Mouse (Mus musculus) forebrain, embryonic 11.5 days (tissue): ENCODE results near the gene Atp13a3. TPM values are rescaled to one million over a fixed set of nuclear protein-coding genes. Genes with fewer than 3 reads are reported as not detected.
A peak's percentile ranks its signal among the peaks of the same experiment; 100 is the strongest.

Experiments
- ATAC-seq: fragments of 200-750 bp; cut with Nextera tagmentation; replicated peaks from 2 replicates; pipeline ENCODE4 v1.8.0; 2017; ENCODE audit warnings: moderate TSS enrichment; ENCODE audit not compliant: low FRiP score
- DNase-seq: peaks from one replicate; pipeline ENCODE4 v3.0.0-alpha.2; 2017; ENCODE audit warnings: low spot score
- H3K27ac ChIP-seq: fragments of 300-500 bp; sonication (generic); 2 replicates; pipeline ENCODE4 v1.5.1; 2014; ENCODE audit warnings: low read depth, low read length
- H3K27me3 ChIP-seq: fragments of 300-500 bp; sonication (generic); 2 replicates; pipeline ENCODE4 v1.6.1; 2014; ENCODE audit warnings: mild to moderate bottlenecking, low read length, mixed read lengths; ENCODE audit not compliant: control insufficient read depth, insufficient read depth
- H3K36me3 ChIP-seq: fragments of 300-500 bp; sonication (generic); 2 replicates; pipeline ENCODE4 v1.6.1; 2014; ENCODE audit warnings: mild to moderate bottlenecking, low read length, moderate library complexity, mixed read lengths; ENCODE audit not compliant: control insufficient read depth, insufficient read depth
- H3K4me1 ChIP-seq: fragments of 300-500 bp; sonication (generic); replicated peaks from 2 replicates; pipeline ENCODE4 v1.6.1; 2014; ENCODE audit warnings: low read length, mixed read lengths; ENCODE audit not compliant: control insufficient read depth, insufficient read depth
- H3K4me2 ChIP-seq: fragments of 300-500 bp; sonication (generic); 2 replicates; pipeline ENCODE4 v1.6.1; 2014; ENCODE audit warnings: low read depth, mild to moderate bottlenecking, low read length, moderate library complexity, mixed read lengths; ENCODE audit not compliant: severe bottlenecking
- H3K4me3 ChIP-seq: fragments of 300-500 bp; sonication (generic); 2 replicates; pipeline ENCODE4 v1.5.1; 2014; ENCODE audit warnings: low read depth, low read length
- H3K9ac ChIP-seq: fragments of 300-500 bp; sonication (generic); 2 replicates; pipeline ENCODE4 v1.6.1; 2014; ENCODE audit warnings: low read length
- H3K9me3 ChIP-seq: fragments of 300-500 bp; sonication (generic); 2 replicates; pipeline ENCODE4 v1.6.1; 2016; ENCODE audit warnings: low read length, mixed read lengths; ENCODE audit not compliant: control insufficient read depth
- WGBS: fragments of 180-500 bp; shearing (Covaris S2); extraction: QIAGEN DNeasy Blood & Tissue Kit; methylation state at CpG from one replicate; pipeline ENCODE4 v1.1.7; 2014; 5-methylcytosine and 5-hydroxymethylcytosine counted together
- polyA plus RNA-seq: library from polyadenylated mRNA; unstranded; fragments of >200 nt; fragmentation: Nextera tagmentation; extraction: Ambion mirVana; gene quantifications from 2 replicates; pipeline ENCODE4 v1.2.1, GENCODE M21; 2014

The Atp13a3 gene
- polyA plus RNA-seq, 1 experiment from 2014 or later = 15.5 TPM

DNA sequence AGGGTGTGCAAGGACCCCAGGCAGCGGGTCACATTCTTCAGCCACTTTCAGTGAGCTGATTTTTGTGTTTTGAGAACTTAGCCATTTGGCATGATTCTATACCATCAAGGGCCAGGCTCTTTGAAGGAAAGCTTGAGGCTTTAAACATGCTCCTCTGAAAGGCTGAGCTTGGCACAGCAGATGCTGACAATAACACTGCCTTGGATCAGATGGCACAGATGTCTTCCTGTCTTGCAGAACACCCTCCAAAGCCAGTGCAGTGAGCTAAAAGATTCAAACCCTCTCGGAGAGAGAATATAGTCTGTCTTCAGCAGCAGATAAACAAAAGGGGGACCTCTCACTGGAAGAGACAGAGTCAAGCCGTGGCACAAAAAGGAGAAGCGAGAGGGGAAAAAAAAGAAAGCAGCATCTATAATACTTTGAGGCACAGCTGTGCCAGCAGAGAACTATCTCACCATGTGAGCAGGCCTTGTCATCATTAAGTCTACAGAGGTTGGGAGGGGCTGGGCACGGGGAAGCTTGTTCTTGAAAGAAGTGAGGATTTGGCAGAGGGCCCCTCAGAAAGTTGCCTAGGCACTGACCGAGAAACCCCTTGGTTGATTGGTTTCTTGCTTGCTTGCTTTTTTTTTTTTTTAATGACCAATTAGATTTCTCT lies 133.7 kb downstream of the Atp13a3 start:
- 70% methylated on average over 6 of the region's 6 CpGs for WGBS
- no peak overlapping the region for H3K27ac ChIP-seq
- ATAC-seq = no peak

DNA sequence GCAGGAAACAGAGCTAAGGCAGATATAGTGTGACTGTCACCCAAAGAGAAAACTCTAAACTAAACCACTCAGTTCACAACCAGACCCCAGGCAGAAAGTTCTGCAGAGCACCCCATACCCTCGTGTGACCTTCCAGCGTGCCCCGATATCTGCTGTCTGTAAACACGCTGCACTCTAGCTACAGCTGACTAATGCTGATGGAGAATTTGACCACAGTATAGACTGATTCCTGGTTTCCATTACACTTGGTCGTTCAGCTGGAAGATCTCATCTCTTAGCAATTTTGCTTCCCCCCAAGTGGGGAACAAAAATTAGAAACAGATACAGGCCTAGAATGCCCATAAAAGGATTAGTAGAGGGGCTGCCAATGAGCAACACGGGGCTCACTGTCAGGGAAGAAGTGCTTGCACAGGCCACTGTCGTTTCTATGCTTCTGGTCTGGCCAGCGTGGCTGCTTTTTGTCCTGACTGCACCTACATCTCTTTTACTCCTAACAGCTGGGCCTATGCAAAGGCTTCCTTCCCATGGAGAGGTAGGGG lies 134.5 kb downstream of the Atp13a3 start:
- 59% methylated on average over 8 of the region's 8 CpGs for WGBS
- Histone ChIP-seq H3K4me1 (no peaks in the 10 kb centered on the region), H3K9me3 (no peaks in the 10 kb centered on the region), H3K4me3 (no peak overlapping the region), H3K36me3 (no peaks in the 10 kb centered on the region), H3K27ac (no peak overlapping the region), H3K27me3 (no peaks in the 10 kb centered on the region), H3K9ac (no peak overlapping the region), H3K4me2 (no peak overlapping the region)
- DNase-seq = no peak
- no peak for ATAC-seq

More for the DNA sequence above, 133.7 kb downstream of the Atp13a3 start:
- H3K4me2 ChIP-seq = no peak overlapping the region
- no peaks in the 10 kb centered on the region for H3K36me3 ChIP-seq
- no peaks in the 10 kb centered on the region for H3K4me1 ChIP-seq
- no peak overlapping the region for H3K9ac ChIP-seq
- no peak for DNase-seq
- no peaks in the 10 kb centered on the region for H3K27me3 ChIP-seq
- H3K9me3 ChIP-seq = no peaks in the 10 kb centered on the region
- no peak overlapping the region for H3K4me3 ChIP-seq

DNA sequence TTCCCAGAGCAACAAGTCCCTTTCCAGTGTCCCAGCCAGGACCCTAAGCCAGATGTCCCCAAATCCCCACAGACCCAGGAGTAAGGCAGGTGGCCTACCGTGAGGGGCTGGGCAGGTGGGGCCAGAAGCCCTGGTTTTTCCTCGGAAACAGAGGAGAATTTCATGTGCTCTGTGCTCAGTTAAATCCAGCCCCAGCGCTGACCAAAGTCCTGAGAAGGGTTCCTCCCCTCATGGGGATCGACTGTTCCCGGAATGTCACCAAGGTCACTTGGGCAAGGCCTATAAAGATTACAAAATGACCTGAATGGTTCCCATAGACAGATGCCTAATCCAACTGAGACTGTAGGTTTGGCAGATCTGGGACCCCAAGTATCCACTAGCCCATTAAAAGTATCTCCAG lies 138.4 kb downstream of the Atp13a3 start, which contains the start of gene Cpn2:
Gene Cpn2, minus strand, starts transcription at position 141 of the 400 bp plus-strand sequence.
- ATAC-seq (no peak), DNase-seq (no peak)
- no peak within 1 kb of the TSS for H3K4me2 ChIP-seq
- H3K27ac ChIP-seq = no peak within 1 kb of the TSS
- WGBS = 80% methylated on average over 5 of the region's 5 CpGs
- H3K9me3 ChIP-seq = no peaks in the 10 kb centered on the region
- H3K4me3 ChIP-seq = no peak within 1 kb of the TSS
- H3K4me1 ChIP-seq = no peaks in the 10 kb centered on the region
- H3K9ac ChIP-seq = no peak within 1 kb of the TSS
- H3K36me3 ChIP-seq = no peaks in the 10 kb centered on the region
- H3K27me3 ChIP-seq = no peaks in the 10 kb centered on the region

DNA sequence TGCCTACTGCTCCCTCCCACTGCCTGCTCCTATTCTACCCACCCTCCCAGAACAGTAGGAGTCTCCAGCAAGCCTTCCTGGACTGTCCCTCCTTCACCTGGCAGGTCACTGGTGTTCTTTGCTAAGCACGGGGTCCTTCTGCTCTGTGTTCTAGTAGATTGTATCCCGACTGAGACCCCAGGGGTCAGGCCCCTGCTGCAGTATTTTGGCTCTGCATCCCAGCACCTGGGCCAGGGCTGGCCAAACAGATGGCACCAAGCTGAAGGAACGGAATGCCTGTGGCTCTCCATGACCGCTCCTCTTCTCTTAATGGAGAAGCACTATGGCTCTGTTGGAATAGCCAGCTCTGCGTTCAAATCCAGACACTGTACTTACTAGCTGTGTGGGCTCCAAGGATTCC lies 139.2 kb downstream of the Atp13a3 start:
- no peaks in the 10 kb centered on the region for H3K4me1 ChIP-seq
- H3K27ac ChIP-seq = no peak overlapping the region
- no peak overlapping the region for H3K4me2 ChIP-seq
- no peaks in the 10 kb centered on the region for H3K9me3 ChIP-seq
- WGBS = 86% methylated on average over 5 of the region's 5 CpGs
- H3K4me3 ChIP-seq = no peak overlapping the region
- no peaks in the 10 kb centered on the region for H3K36me3 ChIP-seq
- DNase-seq (no peak), ATAC-seq (no peak)
- no peaks in the 10 kb centered on the region for H3K27me3 ChIP-seq
- no peak overlapping the region for H3K9ac ChIP-seq

DNA sequence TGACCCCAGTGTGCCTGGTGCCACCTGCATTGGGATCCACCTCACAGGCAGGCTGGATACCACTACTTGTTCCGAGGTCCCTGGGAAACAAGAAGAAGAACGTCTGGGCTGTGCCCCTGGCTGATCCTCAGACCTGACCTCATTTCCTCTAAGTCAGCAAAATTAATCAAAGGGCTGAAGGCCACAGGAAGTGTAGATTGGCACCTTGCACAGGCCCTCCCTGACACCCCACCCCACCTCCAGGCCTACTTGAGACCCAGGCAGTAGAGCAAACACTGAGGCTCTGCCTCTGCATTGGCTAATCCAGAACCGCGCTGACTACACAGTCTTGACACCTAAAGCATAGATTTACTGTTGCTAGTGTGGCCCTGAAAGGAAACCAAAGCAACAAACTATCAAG lies 140.2 kb downstream of the Atp13a3 start:
- no peak overlapping the region for H3K9ac ChIP-seq
- DNase-seq (no peak), ATAC-seq (no peak)
- H3K27me3 ChIP-seq = no peaks in the 10 kb centered on the region
- H3K36me3 ChIP-seq = no peaks in the 10 kb centered on the region
- no peak overlapping the region for H3K27ac ChIP-seq
- 74% methylated on average over 4 of the region's 4 CpGs for WGBS
- no peak overlapping the region for H3K4me3 ChIP-seq
- no peaks in the 10 kb centered on the region for H3K9me3 ChIP-seq
- H3K4me2 ChIP-seq = no peak overlapping the region
- no peaks in the 10 kb centered on the region for H3K4me1 ChIP-seq

DNA sequence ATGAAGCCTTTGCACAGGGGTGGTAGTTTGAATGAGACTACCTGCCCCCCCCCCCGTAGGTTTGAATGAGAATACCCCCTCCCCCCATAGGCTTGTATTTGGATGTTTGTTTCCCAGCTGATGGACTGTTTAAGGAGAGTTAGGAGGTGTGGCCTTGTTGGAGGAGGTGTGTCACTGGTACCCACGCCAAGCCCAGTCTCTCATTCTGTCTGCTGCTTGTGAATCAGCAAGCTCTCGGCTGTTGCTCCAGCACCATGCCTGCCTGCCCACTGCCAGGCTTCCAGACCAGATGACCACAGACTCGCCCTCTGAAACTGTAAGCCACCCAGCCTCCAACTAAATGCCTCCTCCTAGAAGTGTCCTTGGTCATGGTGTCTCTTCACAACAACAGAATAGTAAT lies 142.6 kb downstream of the Atp13a3 start:
- H3K36me3 ChIP-seq = no peaks in the 10 kb centered on the region
- 60% methylated on average over 4 of the region's 4 CpGs for WGBS
- no peak overlapping the region for H3K4me2 ChIP-seq
- no peak overlapping the region for H3K27ac ChIP-seq
- H3K4me1 ChIP-seq = no peaks in the 10 kb centered on the region
- no peak overlapping the region for H3K4me3 ChIP-seq
- ATAC-seq (no peak), DNase-seq (no peak)
- no peaks in the 10 kb centered on the region for H3K27me3 ChIP-seq
- no peak overlapping the region for H3K9ac ChIP-seq
- no peaks in the 10 kb centered on the region for H3K9me3 ChIP-seq

DNA sequence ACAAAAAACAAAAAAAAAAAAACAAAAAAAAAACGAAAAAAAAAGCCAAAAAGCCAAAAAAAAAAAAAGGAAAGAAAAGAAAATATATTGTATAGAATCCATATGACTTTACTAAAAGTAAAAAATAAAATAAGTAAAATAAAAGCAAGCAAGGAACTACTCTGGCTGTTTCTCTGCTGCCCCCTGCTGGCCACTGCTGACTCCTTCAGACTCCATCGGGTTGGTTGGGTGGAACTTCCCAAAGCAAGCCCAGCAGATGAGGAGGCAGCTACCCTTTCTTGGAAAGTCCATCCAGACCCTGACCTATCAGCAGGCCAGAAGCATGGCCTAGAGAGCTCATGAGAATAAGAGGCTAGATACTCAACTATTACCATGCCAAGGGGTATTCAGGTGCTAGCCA lies 143.1 kb downstream of the Atp13a3 start:
- no peak overlapping the region for H3K27ac ChIP-seq
- WGBS = 2% methylated on average over 2 of the region's 2 CpGs
- H3K4me2 ChIP-seq = no peak overlapping the region
- H3K9ac ChIP-seq = no peak overlapping the region
- no peaks in the 10 kb centered on the region for H3K27me3 ChIP-seq
- H3K36me3 ChIP-seq = no peaks in the 10 kb centered on the region
- no peaks in the 10 kb centered on the region for H3K4me1 ChIP-seq
- H3K9me3 ChIP-seq = no peaks in the 10 kb centered on the region
- ATAC-seq (no peak), DNase-seq (peak; percentile 89)
- no peak overlapping the region for H3K4me3 ChIP-seq
